Mouse (Mus musculus): ENCODE data around the gene Phf23.
A peak's percentile ranks its signal among the peaks of the same experiment; 100 is the strongest.
"Not testable (repeated sequence)": the region's sequence is repeated elsewhere in the genome, so short reads cannot be mapped to it uniquely, and the experiment has no call there.

The Phf23 gene

GRCm38 (mm10) chr11:69995391-69995960 is at the start of gene Phf23:
Phf23 (plus strand) TSS chr11:69995777.
- peak; percentile 99 for DNase-seq

GRCm38 (mm10) chr11:69945997-69946891 is 49.3 kb upstream of the Phf23 start:
- DNase-seq, result no peak

- DNase-seq, result peak; percentile 39
These were observed 48.1 kb upstream of the Phf23 start for GRCm38 (mm10) chr11:69947337-69948065.

GRCm38 (mm10) chr11:69948066-69948762 is 47.4 kb upstream of the Phf23 start, which contains the start of gene Slc2a4:
Slc2a4 (minus strand) TSS chr11:69948188.
- peak; percentile 95 for DNase-seq

- peak; percentile 94 for DNase-seq
These were observed 46.8 kb upstream of the Phf23 start for GRCm38 (mm10) chr11:69948763-69949150.

GRCm38 (mm10) chr11:69950807-69951459 is 44.6 kb upstream of the Phf23 start:
- DNase-seq, result no peak

GRCm38 (mm10) chr11:69952274-69952673 is 43.3 kb upstream of the Phf23 start:
- no peak for DNase-seq

GRCm38 (mm10) chr11:69953267-69953915 is 42.2 kb upstream of the Phf23 start:
- no peak for DNase-seq

GRCm38 (mm10) chr11:69955618-69956017 is 40.0 kb upstream of the Phf23 start:
- DNase-seq, result not testable (repeated sequence)

- no peak for DNase-seq
These were observed 39.4 kb upstream of the Phf23 start for GRCm38 (mm10) chr11:69956218-69956617.

- no peak for DNase-seq
These were observed 35.0 kb upstream of the Phf23 start for GRCm38 (mm10) chr11:69960616-69961015.

GRCm38 (mm10) chr11:69961841-69962240 is 33.7 kb upstream of the Phf23 start:
- DNase-seq, result no peak

GRCm38 (mm10) chr11:69964650-69965270 is 30.8 kb upstream of the Phf23 start, which contains the start of gene Cldn7:
Cldn7 (plus strand) TSS chr11:69964779.
- DNase-seq, result no peak

GRCm38 (mm10) chr11:69965271-69966005 is 30.1 kb upstream of the Phf23 start:
- peak; percentile 84 for DNase-seq

GRCm38 (mm10) chr11:69966006-69966859 is 29.3 kb upstream of the Phf23 start:
- peak; percentile 68 for DNase-seq

GRCm38 (mm10) chr11:69966860-69967517 is 28.6 kb upstream of the Phf23 start:
- no peak for DNase-seq

- DNase-seq, result no peak
These were observed 26.8 kb upstream of the Phf23 start for GRCm38 (mm10) chr11:69968793-69969192.

- no peak for DNase-seq
These were observed 25.4 kb upstream of the Phf23 start for GRCm38 (mm10) chr11:69970222-69970621.

- no peak for DNase-seq
These were observed 24.8 kb upstream of the Phf23 start for GRCm38 (mm10) chr11:69970775-69971174.
